Mouse (Mus musculus): ENCODE results near the gene Cdc6. TPM values are rescaled to one million over a fixed set of nuclear protein-coding genes. Genes with fewer than 3 reads are reported as not detected.

Gene Cdc6
- total and polyA plus RNA-seq, 2 experiments from 2014 or later = 1.3 to 2.3 TPM

DNA sequence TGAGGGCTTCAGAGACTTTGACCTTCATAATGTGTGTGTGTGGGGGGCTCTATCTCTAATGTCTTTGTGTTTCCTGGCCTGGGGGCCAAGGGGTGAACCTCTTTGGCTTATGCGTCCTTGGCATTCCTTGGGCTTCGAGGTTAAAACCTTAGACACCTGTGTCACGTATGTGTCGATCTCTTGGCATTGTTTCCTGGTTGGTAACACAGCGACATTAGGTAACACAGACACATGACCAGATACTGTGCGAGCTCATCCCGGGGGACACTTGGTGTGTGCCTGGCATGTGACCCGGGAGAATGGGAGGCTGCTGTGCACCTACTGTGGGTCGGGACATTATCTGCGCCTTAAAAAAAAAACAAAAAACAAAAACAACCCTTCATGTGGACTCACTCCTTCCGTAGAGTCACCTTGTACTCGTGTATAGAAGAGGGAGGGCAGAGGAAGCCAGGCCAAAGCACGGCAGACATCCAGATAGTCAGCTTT is 46.3 kb downstream of the Cdc6 start:
- no peaks in the 10 kb centered on the region for H3K9me3 ChIP-seq (ENCODE audit: low read length)
- ATAC-seq (no peak), DNase-seq (no peak)
- H3K27ac ChIP-seq (ENCODE audit: low read depth, low read length) = no peak overlapping the region
- no peak overlapping the region for H3K4me3 ChIP-seq (ENCODE audit: low read depth, low read length)
- 0 out of 2 replicates have a peak, but pooled peaks cover 3% of the 10 kb centered on the region for H3K36me3 ChIP-seq (ENCODE audit: insufficient read depth)
- TF ChIP-seq CTCF (IDR thresholded peaks at IDR 0.05; ENCODE audit: low read depth) = no peak
- H3K9ac ChIP-seq = no peak overlapping the region
- H3K4me1 ChIP-seq (ENCODE audit: insufficient read depth) = peaks cover 16% of the 10 kb centered on the region; the same call in 1 of the 2 replicates
- H3K4me2 ChIP-seq (ENCODE audit: low read depth) = peak overlapping the region; percentile 28; the same call in 1 of the 2 replicates
- 40% methylated on average over 13 of the region's 13 CpGs for WGBS
- H3K27me3 ChIP-seq (ENCODE audit: insufficient read depth, low read length) = no peaks in the 10 kb centered on the region

DNA sequence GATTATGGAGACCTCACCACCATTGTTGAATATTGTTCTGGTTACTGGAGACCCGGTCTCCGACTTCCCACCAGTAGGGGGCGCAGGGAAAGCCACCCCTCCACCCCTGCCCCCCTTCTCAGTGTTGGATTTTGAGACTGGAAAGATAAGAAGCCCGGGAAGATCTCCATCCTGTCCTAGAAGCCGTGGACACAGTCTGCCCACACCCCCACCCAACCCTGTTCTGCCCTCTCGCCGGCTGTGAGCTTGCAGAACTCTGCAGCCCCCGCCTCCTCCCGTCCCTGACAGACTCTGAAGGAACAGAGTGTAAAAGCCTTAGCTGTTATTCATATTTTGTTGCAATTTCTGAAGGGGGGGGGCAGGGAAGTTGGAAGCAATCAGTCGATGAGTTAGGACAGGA is 46.8 kb downstream of the Cdc6 start:
- 7% methylated on average over 10 of the region's 10 CpGs for WGBS
- ATAC-seq (peak; percentile 66), DNase-seq (peak; percentile 72)
- peak; percentile 76 for TF ChIP-seq CTCF (IDR thresholded peaks at IDR 0.05; ENCODE audit: low read depth)
- no peaks in the 10 kb centered on the region for H3K9me3 ChIP-seq (ENCODE audit: low read length)
- peaks cover 16% of the 10 kb centered on the region; the same call in 1 of the 2 replicates for H3K4me1 ChIP-seq (ENCODE audit: insufficient read depth)
- H3K27ac ChIP-seq (ENCODE audit: low read depth, low read length) = no peak overlapping the region
- H3K4me3 ChIP-seq (ENCODE audit: low read depth, low read length) = no peak overlapping the region
- H3K36me3 ChIP-seq (ENCODE audit: insufficient read depth) = 0 out of 2 replicates have a peak, but pooled peaks cover 3% of the 10 kb centered on the region
- no peaks in the 10 kb centered on the region for H3K27me3 ChIP-seq (ENCODE audit: insufficient read depth, low read length)
- H3K9ac ChIP-seq = no peak overlapping the region
- H3K4me2 ChIP-seq (ENCODE audit: low read depth) = peak overlapping the region; percentile 28; the same call in 1 of the 2 replicates

DNA sequence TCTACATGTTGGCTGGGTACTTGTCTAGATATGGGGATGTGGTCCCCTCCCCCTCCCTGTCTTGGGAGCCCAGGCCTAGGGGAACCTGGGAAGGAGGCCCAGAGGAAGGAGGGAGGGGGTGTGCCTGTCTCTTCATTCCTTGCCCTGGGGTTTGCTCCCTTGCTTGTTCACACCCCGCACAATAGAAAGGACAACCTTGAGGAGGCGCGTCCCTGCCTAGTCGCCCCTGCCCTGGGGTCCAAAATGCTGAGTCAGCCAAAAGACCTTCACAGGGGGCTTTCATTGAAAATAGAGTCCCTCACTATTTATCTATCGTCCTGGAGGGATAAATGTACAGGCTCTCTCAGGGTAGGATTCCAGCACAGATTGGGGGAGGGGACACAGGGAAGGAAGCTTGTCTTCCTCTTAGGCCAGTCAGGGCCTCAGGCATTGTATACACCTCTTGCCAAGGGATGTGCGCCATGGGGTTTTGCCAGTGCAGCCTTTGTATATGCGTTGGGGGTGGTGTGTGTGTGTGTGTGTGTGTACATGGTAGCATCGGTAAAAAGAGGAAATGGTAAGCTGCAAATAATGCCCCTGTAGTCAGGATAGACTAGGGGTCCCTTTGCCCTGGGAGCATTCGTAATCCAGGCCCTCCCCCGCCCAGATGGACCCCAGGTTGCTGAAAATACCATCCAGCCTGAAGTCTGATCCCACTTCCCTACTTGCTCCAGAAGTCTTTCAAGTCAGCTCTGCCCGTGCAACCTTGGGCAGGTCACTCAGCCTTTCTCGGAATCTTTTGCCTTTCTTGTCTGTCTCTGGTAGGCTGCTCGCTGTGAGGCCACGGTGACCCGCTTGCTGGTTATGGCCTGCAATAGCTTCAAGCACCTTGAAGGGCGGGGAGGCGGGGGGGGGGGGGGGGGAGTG is 47.5 kb downstream of the Cdc6 start:
- no peak overlapping the region for H3K9ac ChIP-seq
- 18% methylated on average over 15 of the region's 17 CpGs for WGBS
- no peak overlapping the region for H3K4me3 ChIP-seq (ENCODE audit: low read depth, low read length)
- TF ChIP-seq CTCF (IDR thresholded peaks at IDR 0.05; ENCODE audit: low read depth) = no peak
- ATAC-seq = no peak; the same call in 1 of the 2 replicates
- H3K27ac ChIP-seq (ENCODE audit: low read depth, low read length) = 0 out of 2 replicates have a peak overlapping the region, but pooled peaks have one; percentile 21
- no peak overlapping the region for H3K4me2 ChIP-seq (ENCODE audit: low read depth)
- peaks cover 20% of the 10 kb centered on the region; the same call in 1 of the 2 replicates for H3K4me1 ChIP-seq (ENCODE audit: insufficient read depth)
- H3K36me3 ChIP-seq (ENCODE audit: insufficient read depth) = 0 out of 2 replicates have a peak, but pooled peaks cover 3% of the 10 kb centered on the region
- peak; percentile 19 for DNase-seq
- H3K9me3 ChIP-seq (ENCODE audit: low read length) = no peaks in the 10 kb centered on the region
- H3K27me3 ChIP-seq (ENCODE audit: insufficient read depth, low read length) = no peaks in the 10 kb centered on the region

DNA sequence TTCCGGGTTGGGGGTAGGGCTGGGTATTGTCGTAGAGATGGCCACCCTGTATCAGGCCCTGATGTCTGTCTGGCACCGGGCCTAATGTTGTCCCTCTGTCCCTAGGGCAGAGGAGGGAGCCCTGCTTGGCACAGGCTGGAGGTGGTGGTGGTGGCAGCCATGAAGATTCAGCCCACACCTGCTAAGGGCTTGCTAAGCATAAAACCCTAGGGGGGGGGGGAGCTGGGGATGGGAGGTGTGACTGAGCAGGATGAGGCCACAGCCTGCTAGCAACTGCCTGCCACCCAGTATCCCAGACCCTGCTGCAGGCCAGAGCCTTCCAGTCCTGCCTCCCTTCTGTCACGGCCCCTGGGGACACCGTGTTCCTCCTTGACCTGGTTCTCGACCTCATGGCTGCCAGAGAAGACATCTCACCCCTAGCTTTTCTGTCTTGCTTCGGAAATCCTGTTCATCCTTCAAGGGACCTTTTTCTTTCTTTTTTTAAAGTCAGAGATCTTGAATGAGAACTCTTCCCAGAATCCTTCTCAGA is 48.2 kb downstream of the Cdc6 start:
- H3K4me2 ChIP-seq (ENCODE audit: low read depth) = no peak overlapping the region
- no peak overlapping the region for H3K27ac ChIP-seq (ENCODE audit: low read depth, low read length)
- no peaks in the 10 kb centered on the region for H3K9me3 ChIP-seq (ENCODE audit: low read length)
- H3K27me3 ChIP-seq (ENCODE audit: insufficient read depth, low read length) = no peaks in the 10 kb centered on the region
- no peaks in the 10 kb centered on the region for H3K36me3 ChIP-seq (ENCODE audit: insufficient read depth)
- WGBS = 60% methylated on average over 5 of the region's 7 CpGs
- H3K9ac ChIP-seq = no peak overlapping the region
- peaks cover 21% of the 10 kb centered on the region; the same call in 1 of the 2 replicates for H3K4me1 ChIP-seq (ENCODE audit: insufficient read depth)
- DNase-seq (no peak), ATAC-seq (no peak)
- no peak overlapping the region for H3K4me3 ChIP-seq (ENCODE audit: low read depth, low read length)
- TF ChIP-seq CTCF (IDR thresholded peaks at IDR 0.05; ENCODE audit: low read depth) = no peak

DNA sequence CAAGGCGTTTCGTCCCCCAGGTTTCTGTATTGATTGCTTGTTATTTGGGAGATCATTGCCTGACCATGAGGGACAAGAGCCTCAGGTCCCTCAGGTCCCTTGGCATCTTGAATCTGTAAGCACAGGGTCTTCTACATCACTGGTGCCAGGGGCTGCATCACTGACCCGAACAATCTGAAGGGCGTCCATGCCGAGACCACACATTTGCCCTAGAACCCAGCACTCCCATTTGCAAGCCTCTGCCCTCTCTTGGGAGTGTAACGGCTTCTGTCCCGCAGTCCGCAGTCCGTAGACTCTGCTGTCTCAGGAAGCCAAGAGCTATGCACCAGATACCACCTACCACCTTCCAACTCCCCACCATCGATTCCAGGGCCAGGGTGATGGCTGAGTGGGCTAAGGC is 48.7 kb downstream of the Cdc6 start:
- ATAC-seq = no peak
- Histone ChIP-seq H3K27ac (ENCODE audit: low read depth, low read length) (no peak overlapping the region), H3K9ac (no peak overlapping the region), H3K4me3 (ENCODE audit: low read depth, low read length) (no peak overlapping the region), H3K4me1 (ENCODE audit: insufficient read depth) (peaks cover 23% of the 10 kb centered on the region), H3K27me3 (ENCODE audit: insufficient read depth, low read length) (no peaks in the 10 kb centered on the region), H3K36me3 (ENCODE audit: insufficient read depth) (no peaks in the 10 kb centered on the region), H3K4me2 (ENCODE audit: low read depth) (no peak overlapping the region), H3K9me3 (ENCODE audit: low read length) (no peaks in the 10 kb centered on the region)
- TF ChIP-seq CTCF (IDR thresholded peaks at IDR 0.05; ENCODE audit: low read depth) = no peak
- no peak for DNase-seq
- WGBS = 89% methylated on average over 9 of the region's 10 CpGs

DNA sequence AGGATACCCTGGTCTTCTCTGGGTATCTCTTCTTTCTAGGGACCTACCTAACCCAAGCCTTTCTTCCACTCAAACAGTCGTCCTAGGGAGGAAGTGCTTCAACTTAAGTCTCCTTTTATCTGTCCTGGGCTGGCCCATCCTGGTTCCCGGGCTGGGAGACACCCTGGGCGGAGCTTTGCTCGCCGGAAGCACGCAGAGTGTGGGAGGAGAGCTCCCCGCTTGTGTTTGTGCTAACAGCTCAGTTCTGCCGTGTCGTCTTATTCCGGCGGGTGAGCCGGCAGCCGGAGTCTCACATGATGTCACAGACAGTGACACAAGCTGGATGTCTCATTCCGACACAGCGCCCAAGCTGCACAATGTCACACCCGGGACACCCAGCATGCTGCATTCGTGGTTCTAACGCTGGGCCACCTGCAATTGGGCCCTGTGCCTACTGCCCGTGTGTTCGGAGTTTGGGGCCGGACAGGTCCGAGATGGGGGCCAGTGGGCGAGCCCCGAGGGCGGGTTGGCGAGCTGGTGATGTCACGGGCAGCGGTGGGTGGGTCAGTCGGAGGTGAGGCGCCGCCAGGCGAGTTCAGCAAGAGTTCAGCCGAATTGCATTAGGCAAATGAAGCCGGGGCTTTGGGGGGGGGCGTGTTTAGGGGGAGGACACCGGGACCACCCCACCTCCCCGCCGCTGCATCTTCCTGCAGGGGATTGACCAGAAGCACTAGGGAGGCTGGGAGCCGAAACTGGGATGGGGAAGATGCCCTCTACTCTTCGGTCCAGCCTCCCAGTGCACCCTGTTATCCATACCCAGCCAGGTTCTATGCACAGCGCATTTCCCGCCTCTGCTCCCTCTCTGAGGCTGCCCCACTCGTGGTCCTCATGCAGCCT is 52.1 kb downstream of the Cdc6 start:
- DNase-seq = peak; percentile 79
- H3K9ac ChIP-seq = peak overlapping the region; percentile 57
- H3K4me3 ChIP-seq (ENCODE audit: low read depth, low read length) = peak overlapping the region; percentile 53
- peak; percentile 72 for ATAC-seq
- H3K9me3 ChIP-seq (ENCODE audit: low read length) = no peaks in the 10 kb centered on the region
- peaks cover 31% of the 10 kb centered on the region for H3K4me1 ChIP-seq (ENCODE audit: insufficient read depth)
- H3K27ac ChIP-seq (ENCODE audit: low read depth, low read length) = peak overlapping the region; percentile 50; the same call in 1 of the 2 replicates
- H3K27me3 ChIP-seq (ENCODE audit: insufficient read depth, low read length) = no peaks in the 10 kb centered on the region
- no peak for TF ChIP-seq CTCF (IDR thresholded peaks at IDR 0.05; ENCODE audit: low read depth)
- H3K4me2 ChIP-seq (ENCODE audit: low read depth) = peak overlapping the region; percentile 99
- H3K36me3 ChIP-seq (ENCODE audit: insufficient read depth) = no peaks in the 10 kb centered on the region
- WGBS = 2% methylated on average over 43 of the region's 43 CpGs
